Mouse (Mus musculus) urinary bladder, postnatal 10 days (tissue): ENCODE results near the gene Gm17455.

Experiments used
- DNase-seq: peaks from one replicate; pipeline ENCODE4 v3.0.0; 2022; ENCODE audit warnings: low spot score

The Gm17455 gene

DNA sequence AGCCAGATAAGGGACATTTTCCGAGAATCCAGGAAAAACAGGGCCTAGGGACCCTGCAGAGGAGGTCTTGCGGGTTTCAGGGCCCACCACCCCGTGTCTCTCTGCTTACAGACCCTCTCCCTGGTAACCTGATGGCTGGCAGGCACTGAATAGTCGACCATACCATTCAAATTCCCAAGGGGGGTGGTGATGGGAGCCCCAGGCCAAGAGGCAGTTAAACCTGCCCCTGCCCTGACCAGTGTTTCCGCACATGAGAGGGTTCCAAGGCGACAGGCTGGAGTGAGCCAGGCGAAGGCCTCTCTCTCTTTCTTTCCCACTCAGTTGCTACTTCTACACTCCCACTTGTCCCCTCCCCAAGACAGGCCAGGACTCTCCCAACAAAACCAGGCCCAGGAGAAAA lies at the start of gene Gm17455:
Gene Gm17455, plus strand, starts transcription at position 278 of the 400 bp plus-strand sequence.
- no peak for DNase-seq

DNA sequence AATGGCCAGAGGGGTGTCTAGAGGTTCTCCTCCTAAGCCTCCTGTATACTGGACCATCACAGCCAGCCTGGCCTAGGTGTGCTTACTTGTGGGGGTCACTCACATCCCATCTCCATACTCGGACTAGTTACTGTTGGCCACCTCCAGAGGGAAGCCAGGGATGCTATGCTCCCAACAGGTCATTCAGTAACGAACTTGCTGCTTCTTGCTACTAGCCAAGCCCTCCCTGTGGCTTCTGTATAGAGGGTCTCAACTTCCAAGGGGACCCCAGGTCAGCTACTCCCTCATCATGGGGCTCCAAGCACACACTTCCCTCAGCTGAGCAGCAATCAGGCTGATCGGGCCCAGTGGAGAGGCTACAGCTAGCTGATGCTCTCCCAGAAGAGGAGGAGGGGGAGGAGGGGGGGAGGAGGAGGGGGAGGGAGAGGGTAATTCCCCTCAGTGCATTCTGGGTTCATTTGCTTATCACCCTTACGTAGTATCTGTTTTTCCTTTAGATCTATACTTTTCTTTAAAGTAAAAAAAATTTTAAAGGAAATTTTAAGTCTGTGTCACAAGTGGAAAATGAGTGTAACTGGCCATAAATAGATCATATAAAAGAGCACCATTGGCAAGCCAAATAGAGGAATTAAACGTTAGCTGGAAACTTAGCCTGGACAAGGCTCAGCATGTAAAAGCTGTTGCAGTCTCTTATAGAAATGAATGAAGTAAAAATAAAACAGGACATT lies 49.3 kb upstream of the Gm17455 start:
- DNase-seq = no peak

DNA sequence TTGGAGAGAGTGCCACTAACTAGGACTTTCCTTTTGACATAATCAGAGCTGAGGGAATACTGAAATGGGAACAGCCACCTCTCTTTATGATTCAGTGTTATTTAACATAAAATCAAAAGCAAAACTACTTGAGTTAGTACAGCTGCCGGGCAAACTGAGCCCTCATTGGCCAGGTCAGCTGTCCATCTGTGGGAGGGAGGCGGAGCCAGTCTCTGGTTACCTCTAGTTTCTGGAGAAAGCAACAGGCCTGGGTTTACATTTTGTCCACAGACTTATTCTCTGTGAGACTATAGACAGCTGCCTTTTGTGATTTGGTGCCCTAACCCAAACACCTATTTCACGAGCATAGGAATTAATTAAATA lies 48.7 kb upstream of the Gm17455 start:
- peak; percentile 91 for DNase-seq

DNA sequence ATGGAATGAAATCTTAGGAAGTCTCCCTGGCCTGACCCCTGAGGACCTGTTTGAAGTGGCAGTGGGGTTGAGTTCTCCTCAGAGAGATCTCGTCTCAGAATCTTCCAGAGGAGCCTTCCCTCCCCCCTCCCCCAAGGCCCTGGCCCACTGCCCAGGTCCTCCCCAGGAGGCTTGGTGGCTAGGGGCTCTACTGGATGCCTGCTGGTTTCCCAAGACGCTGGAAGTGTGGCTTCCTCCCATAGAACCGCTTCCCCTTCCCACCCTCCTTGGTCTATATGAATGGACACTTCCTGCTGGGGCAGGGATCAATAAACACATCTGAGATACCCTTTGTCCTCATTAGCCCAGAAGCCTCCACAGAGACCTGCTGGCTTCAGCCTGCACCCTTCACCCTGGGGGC lies 48.3 kb upstream of the Gm17455 start:
- DNase-seq = no peak

DNA sequence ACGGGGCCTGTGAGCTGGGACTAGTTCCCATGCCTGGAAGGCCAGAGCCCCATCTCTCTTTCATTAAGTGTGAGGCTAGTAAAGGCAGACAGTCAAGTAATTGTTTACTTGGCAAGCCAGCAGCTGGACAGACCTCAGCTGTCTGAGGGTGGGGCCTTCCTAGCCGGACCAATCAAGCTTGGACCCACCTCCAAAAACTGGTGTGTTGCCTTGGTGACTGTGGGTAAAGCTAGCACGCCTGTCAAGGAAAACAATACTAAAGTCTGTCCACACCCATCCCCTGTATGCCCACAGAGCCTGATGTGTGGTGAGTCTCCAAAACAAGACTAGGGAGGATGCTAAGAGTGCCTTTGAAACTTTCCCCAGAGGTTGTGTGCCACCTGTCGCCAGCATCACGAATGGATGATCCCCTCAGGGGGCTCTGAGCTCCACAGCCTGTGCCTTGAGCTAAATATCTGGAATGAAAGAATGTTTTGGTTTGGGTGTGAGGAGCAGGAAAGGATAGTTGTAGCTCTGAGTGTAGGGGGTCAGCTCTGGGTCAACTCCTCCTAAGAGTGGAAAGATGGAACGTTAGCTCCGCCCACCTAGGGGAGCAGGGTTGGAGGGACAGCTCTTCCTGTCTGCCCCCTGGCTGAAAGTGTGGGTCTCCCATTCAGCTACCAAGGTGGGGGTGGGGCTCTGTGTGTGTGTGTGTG lies 47.6 kb upstream of the Gm17455 start:
- DNase-seq = no peak

DNA sequence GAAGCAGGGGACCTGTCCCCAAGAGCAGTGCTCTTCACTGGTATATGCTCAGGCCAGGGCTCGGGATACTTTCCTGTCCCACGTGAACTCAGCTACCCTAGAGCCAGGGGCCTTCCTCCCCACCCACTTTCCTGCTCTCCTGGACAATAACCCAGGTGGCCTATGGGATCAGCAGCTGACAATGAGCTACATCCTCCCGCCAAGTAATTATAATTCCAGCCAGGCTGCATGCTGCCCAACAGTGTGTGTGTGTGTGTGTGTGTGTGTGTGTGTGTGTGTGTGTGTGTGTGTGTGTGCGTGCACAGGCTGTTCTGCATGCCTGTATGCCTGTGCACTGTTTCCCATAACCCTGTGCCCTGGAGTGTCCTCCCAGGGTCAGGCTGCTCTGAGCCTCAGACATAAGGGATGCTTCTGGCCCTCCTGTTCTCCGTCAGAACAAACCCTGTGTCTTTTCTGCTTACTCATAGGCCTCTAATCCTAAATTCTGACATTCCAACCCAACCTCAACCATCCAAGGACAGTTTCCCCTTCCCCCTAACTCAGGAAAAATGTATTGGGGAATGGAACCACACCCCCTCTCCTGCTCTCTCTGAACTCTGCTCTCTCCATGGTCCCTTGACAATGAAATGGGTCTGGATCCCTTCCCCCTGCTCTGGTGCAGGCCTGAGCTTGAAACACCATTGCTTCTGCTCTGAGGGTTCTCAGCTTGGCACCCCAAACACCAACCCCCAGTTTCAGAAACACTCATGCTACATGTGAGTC lies 46.1 kb upstream of the Gm17455 start:
- DNase-seq = no peak

DNA sequence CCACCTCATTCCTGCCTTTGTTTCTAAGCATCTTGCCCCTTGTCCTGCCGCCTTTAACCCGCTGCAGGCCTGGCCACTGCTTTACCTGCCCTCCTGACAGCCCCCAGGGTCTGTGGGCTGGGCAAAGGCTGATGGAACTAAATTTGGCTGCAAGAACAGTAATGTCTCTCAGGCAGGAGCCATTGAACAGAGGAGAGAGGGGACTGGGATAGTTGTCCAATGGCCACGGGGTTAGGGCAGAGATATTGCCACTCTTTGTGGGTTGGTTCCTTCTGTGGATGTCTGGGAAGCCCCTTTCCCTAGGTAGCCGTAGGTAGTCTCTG lies 45.6 kb upstream of the Gm17455 start:
- no peak for DNase-seq

DNA sequence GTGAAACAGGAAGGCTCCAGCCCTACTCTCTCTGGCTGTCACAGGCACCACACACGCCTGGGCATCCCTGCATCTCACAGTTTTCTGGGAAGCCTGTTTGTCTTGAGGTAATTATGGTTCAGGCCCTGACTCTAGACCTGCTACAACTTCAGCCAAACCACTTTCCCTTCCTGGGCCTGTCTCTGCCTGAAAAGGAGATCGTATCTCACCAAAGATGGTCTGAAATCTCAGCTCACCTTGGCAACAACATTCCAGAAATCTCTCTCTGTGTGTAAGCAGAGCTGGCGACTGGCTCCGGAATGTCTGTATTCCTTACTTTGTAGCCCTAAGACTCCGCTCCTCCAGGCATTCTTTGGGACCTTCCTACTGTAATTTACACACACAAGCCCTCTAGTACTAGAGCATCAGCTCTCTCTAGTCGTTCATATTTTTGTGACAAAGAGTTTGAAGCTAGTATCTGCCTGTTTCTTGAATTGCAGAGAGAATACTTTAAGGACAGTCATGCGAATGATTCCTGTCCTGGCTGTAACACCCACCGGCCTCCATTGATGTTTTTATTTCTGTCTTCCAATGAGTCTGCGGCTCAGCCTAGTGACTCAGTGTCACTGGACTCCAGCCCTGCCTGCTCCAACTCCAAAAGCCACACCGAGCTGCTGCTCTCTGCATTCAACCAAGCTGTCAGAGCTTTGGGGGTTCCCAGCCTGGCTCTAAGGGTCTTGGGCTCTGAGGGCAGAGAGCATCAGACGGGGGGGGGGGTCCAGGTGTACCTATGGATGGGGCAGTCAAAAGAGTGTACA lies 44.4 kb upstream of the Gm17455 start:
- no peak for DNase-seq

DNA sequence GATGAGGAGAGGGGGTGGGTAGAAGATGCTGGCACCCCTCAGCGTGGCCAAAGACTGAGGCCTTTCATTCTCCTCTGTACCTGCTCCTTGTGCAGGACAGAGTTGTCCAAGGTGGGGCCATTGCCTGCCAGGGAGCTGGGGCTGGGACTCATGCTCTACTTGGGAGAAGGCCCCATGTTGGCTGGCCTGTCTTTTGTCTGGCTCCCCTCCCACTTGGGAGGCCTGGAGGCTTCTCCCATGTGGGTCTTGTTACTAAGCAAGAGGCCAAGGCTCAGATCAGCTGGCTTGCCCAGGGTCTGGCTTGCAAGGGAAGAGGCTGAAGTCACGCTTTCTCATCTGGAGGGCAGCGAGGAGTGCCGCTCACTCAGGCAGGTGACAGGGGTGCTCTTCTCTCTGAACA lies 42.1 kb upstream of the Gm17455 start:
- no peak for DNase-seq

DNA sequence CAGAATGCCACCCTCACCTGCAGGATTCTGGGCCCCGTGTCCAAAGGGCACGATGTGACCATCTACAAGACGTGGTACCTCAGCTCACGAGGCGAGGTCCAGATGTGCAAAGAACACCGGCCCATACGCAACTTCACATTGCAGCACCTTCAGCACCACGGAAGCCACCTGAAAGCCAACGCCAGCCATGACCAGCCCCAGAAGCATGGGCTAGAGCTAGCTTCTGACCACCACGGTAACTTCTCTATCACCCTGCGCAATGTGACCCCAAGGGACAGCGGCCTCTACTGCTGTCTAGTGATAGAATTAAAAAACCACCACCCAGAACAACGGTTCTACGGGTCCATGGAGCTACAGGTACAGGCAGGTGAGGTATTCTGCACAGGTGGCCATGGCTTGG lies 41.6 kb upstream of the Gm17455 start:
- DNase-seq = no peak

DNA sequence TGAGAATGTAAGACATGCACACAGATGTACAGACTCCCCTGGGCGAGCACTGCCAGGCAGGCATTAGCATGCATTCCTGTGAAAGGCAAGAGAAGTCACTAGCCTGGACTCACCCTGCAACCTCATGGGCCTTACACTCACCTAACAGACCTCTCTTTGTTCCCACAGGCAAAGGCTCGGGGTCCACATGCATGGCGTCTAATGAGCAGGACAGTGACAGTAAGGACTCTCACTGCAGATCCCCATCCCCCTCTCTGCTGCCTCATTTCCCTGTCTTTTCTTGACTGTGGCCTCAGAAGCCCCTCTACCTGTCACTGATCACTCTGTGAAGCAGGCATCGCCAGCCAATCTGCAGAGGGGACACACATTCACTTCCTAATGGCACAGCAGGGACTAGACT lies 40.8 kb upstream of the Gm17455 start:
- no peak for DNase-seq

DNA sequence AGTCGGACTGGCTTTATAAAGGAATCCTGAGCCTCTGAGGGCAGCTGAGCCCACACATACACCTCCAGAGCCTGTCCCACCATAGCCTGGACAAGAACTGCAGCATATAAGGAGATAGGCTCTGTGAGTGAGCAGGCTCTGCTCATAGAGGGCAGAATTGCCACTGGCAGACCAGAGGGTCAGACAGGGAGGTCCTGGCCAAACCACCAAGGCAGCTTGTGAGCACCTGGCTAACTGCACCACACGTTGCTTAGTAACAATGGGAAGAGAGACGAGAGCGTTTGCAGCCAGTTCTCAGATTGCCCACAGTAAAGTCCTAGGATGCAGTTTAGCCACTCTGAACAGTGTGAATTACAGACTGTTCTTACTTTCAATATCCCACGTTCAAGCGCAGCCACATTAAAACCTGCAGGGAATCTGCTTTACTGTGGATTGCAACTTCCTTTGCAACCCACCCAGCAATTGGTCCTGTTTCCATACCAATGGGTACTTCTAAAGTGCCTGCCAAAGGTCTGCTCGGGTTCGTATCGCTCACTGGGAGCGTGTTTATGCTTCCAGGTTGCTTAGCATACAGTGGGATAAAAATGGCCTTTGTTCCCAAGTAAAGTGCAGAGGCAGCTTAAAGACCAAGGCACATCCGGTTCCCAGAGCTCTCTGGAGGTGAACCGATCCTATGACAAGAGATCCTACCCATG lies 37.8 kb upstream of the Gm17455 start:
- DNase-seq = no peak

DNA sequence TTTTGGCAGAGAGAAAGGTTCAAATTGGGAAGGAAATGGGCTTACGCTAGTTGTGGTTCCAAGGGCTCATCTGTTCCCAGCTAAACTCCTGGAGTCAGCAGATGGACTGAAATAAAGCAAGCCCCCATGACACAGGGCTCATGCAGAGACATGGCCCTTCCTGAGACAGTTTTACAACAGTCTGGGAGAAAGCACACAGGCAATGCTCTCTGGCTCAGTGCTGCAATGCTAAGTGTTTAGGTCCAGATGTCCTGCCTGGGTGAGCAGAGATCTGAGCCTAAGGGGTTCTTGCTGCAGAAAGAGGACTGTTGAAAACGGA lies 37.3 kb upstream of the Gm17455 start:
- DNase-seq = no peak

DNA sequence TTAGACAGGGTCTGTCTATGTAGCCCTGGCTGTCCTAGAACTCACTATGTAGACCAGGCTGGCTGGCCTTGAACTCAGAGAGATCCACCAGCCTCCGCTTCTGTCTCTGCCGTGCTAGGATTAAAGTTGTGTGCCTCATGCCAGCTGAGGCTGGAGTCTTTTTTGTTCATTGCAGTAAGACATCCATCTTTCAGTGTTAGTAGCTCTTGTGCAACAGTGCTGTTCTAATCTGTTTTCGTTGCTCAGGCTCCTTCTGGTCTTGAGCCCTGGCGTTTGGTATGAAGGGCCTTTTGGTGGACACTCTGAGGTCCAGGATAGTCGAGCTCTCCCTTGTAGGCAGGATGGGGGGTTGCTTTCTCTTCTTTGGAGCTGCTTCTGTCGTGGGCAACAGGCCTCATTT lies 36.1 kb upstream of the Gm17455 start:
- DNase-seq = no peak

DNA sequence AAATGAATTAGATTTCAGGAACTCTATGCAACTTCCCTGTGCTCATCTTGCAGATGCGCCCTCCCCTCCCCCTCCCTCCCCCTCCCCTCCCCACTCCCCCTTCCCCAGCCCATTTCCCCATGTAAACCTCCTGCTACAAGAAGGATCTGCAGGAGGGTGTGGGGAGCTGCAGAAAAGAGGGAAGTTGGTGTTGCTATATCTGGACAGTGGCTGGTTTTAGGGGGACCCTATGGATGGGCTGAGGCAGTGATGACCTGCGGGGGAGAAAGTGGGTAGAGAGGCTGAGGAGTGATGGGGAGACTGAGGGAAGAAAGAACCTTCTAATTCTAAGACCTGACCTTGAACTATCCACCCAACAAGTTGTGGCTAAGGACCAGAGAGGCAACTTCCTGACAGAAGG lies 32.4 kb upstream of the Gm17455 start:
- no peak for DNase-seq

DNA sequence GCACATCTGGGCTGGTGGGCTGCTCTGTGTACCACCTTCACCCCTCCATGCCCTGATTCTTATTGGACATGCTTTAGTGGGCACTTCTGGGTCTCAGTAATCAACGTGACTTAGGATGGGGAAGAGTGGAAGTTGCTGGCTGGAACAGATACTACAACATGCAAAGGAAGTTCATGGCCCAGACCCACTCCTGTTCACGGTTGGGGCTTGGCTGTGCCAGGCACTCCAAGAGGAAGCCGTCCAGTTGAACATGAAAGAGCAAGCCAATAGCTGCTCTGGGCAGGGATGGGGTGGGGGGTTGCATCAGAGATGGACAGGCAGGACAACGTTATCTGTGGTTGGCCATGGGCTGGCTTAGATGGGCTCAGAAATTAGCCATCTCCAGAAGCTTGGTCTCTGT lies 31.6 kb upstream of the Gm17455 start:
- no peak for DNase-seq

DNA sequence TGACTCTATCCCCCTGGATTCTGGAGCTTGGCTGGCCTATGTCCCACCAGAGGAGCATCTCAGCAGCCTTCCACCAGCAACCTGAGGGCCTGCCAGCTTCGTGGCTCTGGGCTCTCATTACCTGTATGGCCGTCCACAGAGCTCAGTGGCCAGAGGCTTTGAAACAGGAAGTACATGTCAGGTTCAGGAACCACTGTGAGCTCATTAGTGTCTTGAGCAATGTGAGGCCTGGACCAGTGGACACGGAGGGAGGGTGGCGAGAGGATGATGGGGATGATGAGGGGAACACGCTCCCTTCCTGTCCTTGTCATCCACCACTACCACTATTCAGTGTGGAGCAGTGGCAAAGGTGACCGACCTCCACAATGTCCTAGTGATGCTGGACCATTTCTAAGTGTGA lies 30.1 kb upstream of the Gm17455 start:
- DNase-seq = no peak

DNA sequence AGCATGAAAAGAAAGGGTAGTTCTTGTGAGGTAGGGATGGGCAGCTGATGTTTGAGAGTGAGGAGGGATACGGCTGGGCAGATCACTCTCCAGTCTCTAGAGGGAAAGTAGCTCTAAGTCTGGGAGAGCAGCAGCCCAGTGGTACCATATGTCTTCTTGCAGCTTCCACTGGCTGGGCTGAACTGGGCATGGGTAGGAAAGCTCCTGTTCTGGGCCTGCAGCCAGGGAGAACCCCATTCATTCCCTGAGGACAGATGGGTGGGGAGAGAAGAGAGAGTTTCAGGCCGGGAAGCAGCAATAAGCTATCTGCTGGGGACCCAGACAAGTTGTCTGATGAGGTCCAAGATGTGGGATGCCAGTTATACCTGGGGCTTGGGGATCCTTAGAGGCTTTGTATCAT lies 29.4 kb upstream of the Gm17455 start:
- no peak for DNase-seq

DNA sequence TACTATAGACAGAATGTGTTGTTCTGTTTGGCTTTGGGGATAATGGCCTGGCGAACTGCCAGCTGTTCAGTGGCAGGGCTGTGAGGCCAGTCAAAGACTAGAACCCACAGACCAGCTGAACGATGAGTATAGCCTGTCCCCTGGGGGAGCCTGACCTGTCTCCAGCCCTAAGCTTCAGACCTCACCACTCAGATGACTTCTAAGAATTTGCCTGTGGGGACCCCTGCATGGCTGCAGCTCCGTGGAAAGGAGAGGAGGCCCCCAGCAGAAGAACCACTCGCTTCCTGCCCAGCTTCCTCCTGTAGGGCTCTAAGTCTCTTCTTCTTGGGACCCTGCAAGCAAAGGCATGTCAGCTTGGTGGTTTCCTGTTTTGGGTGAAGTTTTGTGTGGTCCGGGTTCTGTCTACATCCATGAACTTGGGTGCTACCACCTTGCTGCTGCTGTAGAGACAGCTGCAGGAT lies 28.9 kb upstream of the Gm17455 start:
- no peak for DNase-seq

DNA sequence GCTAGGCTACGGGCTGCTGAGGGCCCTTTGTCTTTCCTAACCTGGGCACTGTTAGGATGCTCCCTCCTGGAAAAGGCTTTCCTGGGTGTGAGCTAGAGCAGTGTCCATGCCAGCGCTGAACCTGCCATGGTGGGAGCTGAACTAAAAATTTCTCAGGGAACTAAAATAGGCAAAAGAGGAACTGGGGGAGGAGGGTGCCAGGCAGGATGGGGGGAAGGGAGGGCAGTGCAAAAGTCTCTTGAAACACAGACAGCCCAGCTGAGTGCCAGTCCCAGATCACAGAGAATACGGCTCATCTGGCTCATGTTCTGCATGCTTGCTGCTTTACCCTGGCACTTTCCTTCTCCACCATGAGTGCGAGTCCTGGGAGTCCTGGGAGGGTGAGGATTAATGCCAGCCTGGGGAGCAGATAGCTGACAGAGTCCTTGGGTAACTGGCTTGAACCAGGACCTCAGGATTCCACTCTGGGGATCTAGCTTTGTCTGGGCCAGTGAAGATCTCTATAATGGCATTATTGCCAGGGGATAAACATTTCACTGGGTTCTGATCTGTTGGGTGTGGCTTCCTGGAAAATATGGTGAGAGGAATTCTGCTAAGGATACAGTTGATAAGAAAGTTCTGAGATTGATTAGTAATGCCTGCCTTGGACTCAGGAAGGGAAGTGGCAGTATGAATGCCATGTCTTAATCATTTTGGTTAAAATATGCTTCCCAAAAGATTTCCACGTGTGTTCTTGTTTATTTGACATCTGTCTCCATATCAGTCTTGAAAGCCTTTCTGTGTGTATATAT lies 27.7 kb upstream of the Gm17455 start:
- DNase-seq = no peak

DNA sequence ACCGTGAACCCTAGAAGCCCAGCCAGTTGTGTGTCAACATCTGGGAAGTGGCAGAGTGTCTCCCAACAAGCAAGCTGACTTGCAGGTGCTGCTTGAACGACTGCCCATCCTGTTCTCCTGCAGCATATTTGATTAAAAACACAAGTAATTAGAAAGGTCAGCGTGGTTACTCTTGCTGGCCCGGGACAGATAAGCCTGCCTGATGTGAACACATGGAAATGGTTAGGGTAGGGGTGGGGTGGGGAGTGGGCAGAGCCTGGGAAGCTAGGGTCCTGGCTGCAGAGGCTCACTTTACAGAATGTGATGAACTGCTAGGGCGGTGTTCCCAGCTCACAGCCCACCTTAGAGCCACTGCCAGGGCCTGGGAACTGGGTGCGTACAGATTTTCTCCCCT lies 26.0 kb upstream of the Gm17455 start:
- no peak for DNase-seq
